Mouse (Mus musculus) heart, embryonic 16.5 days (tissue): ENCODE measurements around the gene Hoxa13. TPM values are rescaled to one million over a fixed set of nuclear protein-coding genes. Genes with fewer than 3 reads are reported as not detected.

Source experiments
- ATAC-seq: fragments of 200-750 bp; cut with Nextera tagmentation; replicated peaks from 2 replicates; pipeline ENCODE4 v1.8.0; 2017; ENCODE audit warnings: moderate number of reproducible peaks; ENCODE audit not compliant: insufficient read depth, low FRiP score; ENCODE audit errors: extremely low read depth
- H3K27ac ChIP-seq: fragments of 300-500 bp; sonication (generic); 2 replicates; pipeline ENCODE4 v1.5.1; 2014; ENCODE audit warnings: mild to moderate bottlenecking, low read length, control low read depth, moderate library complexity
- H3K27me3 ChIP-seq: fragments of 300-500 bp; sonication (generic); 2 replicates; pipeline ENCODE4 v1.6.1; 2014; ENCODE audit warnings: low read length, mixed read lengths; ENCODE audit not compliant: control insufficient read depth, insufficient read depth
- H3K36me3 ChIP-seq: fragments of 300-500 bp; sonication (generic); 2 replicates; pipeline ENCODE4 v1.6.1; 2014; ENCODE audit not compliant: control insufficient read depth, insufficient read depth
- H3K4me1 ChIP-seq: fragments of 300-500 bp; sonication (generic); 2 replicates; pipeline ENCODE4 v1.6.1; 2014; ENCODE audit warnings: low read length, mixed read lengths; ENCODE audit not compliant: control insufficient read depth, insufficient read depth
- H3K4me2 ChIP-seq: fragments of 300-500 bp; sonication (generic); 2 replicates; pipeline ENCODE4 v1.6.1; 2014; ENCODE audit warnings: low read depth, mild to moderate bottlenecking, control low read depth, low read length
- H3K4me3 ChIP-seq: fragments of 300-500 bp; sonication (generic); 2 replicates; pipeline ENCODE4 v1.5.1; 2014; ENCODE audit warnings: mild to moderate bottlenecking, control low read depth, low read length
- H3K9ac ChIP-seq: fragments of 300-500 bp; sonication (generic); 2 replicates; pipeline ENCODE4 v1.6.1; 2014; ENCODE audit warnings: low read length, control low read depth
- H3K9me3 ChIP-seq: fragments of 300-500 bp; sonication (generic); replicated peaks from 2 replicates; pipeline ENCODE4 v1.6.1; 2016; ENCODE audit warnings: low read length; ENCODE audit not compliant: control insufficient read depth
- WGBS: fragments of 180-500 bp; shearing (Covaris S2); extraction: QIAGEN DNeasy Blood & Tissue Kit; methylation state at CpG from one replicate; pipeline ENCODE4 v1.1.7; 2014; 5-methylcytosine and 5-hydroxymethylcytosine counted together
- polyA plus RNA-seq: library from polyadenylated mRNA; unstranded; fragments of >200 nt; fragmentation: Nextera tagmentation; extraction: Ambion mirVana; gene quantifications from 2 replicates; pipeline ENCODE4 v1.2.1, GENCODE M21; 2015

Gene Hoxa13
- polyA plus RNA-seq, 1 experiment from 2014 or later = not detected

GRCm38 (mm10) chr6:52216691-52217458, 43.8 kb downstream of the Hoxa13 start:
- 2% methylated on average over 60 of the region's 60 CpGs for WGBS
- no peaks in the 10 kb centered on the region for H3K36me3 ChIP-seq
- H3K9me3 ChIP-seq = no peaks in the 10 kb centered on the region

GRCm38 (mm10) chr6:52215771-52216535, 44.7 kb downstream of the Hoxa13 start:
- 5% methylated on average over 30 of the region's 30 CpGs for WGBS
- H3K4me2 ChIP-seq = no peak overlapping the region
- no peak for ATAC-seq

More at GRCm38 (mm10) chr6:52216691-52217458, 43.8 kb downstream of the Hoxa13 start:
- Histone ChIP-seq H3K4me1 (peaks cover 15% of the 10 kb centered on the region), H3K27me3 (peaks cover 98% of the 10 kb centered on the region), H3K4me2 (peak overlapping the region; percentile 53), H3K9ac (no peak overlapping the region), H3K4me3 (peak overlapping the region; percentile 42), H3K27ac (no peak overlapping the region)
- ATAC-seq = no peak

GRCm38 (mm10) chr6:52215070-52215469, 45.6 kb downstream of the Hoxa13 start:
- no peak overlapping the region for H3K9ac ChIP-seq
- 14% methylated on average over 3 of the region's 3 CpGs for WGBS
- no peaks in the 10 kb centered on the region for H3K36me3 ChIP-seq
- peaks cover 98% of the 10 kb centered on the region for H3K27me3 ChIP-seq
- ATAC-seq = no peak
- H3K4me2 ChIP-seq = no peak overlapping the region
- H3K4me3 ChIP-seq = no peak overlapping the region
- peaks cover 13% of the 10 kb centered on the region for H3K4me1 ChIP-seq
- H3K27ac ChIP-seq = no peak overlapping the region
- H3K9me3 ChIP-seq = no peaks in the 10 kb centered on the region

More at GRCm38 (mm10) chr6:52215771-52216535, 44.7 kb downstream of the Hoxa13 start:
- no peaks in the 10 kb centered on the region for H3K36me3 ChIP-seq
- no peak overlapping the region for H3K4me3 ChIP-seq
- H3K9me3 ChIP-seq = no peaks in the 10 kb centered on the region
- H3K27me3 ChIP-seq = peaks cover 99% of the 10 kb centered on the region
- peaks cover 13% of the 10 kb centered on the region for H3K4me1 ChIP-seq
- no peak overlapping the region for H3K9ac ChIP-seq
- H3K27ac ChIP-seq = no peak overlapping the region

- Histone ChIP-seq H3K27ac (no peak overlapping the region), H3K36me3 (no peaks in the 10 kb centered on the region), H3K27me3 (peaks cover 98% of the 10 kb centered on the region), H3K4me2 (no peak overlapping the region), H3K9me3 (no peaks in the 10 kb centered on the region), H3K9ac (no peak overlapping the region), H3K4me1 (peaks cover 13% of the 10 kb centered on the region), H3K4me3 (no peak overlapping the region)
- ATAC-seq = no peak
- WGBS = 19% methylated on average over 5 of the region's 5 CpGs
Observed at GRCm38 (mm10) chr6:52214271-52214670, 46.4 kb downstream of the Hoxa13 start.

- Histone ChIP-seq H3K9ac (no peak within 1 kb of the TSS), H3K4me2 (peak within 1 kb of the TSS; percentile 49), H3K9me3 (no peaks in the 10 kb centered on the region), H3K27ac (no peak within 1 kb of the TSS), H3K4me3 (peak within 1 kb of the TSS; percentile 39), H3K4me1 (peaks cover 13% of the 10 kb centered on the region), H3K27me3 (peaks cover 98% of the 10 kb centered on the region), H3K36me3 (no peaks in the 10 kb centered on the region)
- ATAC-seq = no peak
- WGBS = 6% methylated on average over 38 of the region's 38 CpGs
Observed at GRCm38 (mm10) chr6:52213119-52213986, 47.3 kb downstream of the Hoxa13 start, which contains the start of the genes Hoxa3 and Gm28308. Gene Hoxa3, minus strand, starts transcription at chr6:52213336. Gene Gm28308, minus strand, starts transcription at chr6:52213339.

GRCm38 (mm10) chr6:52212556-52213118, 48.0 kb downstream of the Hoxa13 start:
- Histone ChIP-seq H3K27me3 (peaks cover 97% of the 10 kb centered on the region), H3K9ac (no peak overlapping the region), H3K4me3 (peak overlapping the region; percentile 39), H3K4me2 (peak overlapping the region; percentile 49), H3K4me1 (peaks cover 13% of the 10 kb centered on the region), H3K9me3 (no peaks in the 10 kb centered on the region), H3K27ac (no peak overlapping the region), H3K36me3 (no peaks in the 10 kb centered on the region)
- no peak for ATAC-seq
- 3% methylated on average over 22 of the region's 22 CpGs for WGBS

GRCm38 (mm10) chr6:52211961-52212360, 48.7 kb downstream of the Hoxa13 start:
- no peaks in the 10 kb centered on the region for H3K36me3 ChIP-seq
- H3K4me1 ChIP-seq = peaks cover 7% of the 10 kb centered on the region
- H3K9ac ChIP-seq = no peak overlapping the region
- H3K9me3 ChIP-seq = no peaks in the 10 kb centered on the region
- H3K27ac ChIP-seq = no peak overlapping the region
- H3K4me3 ChIP-seq = peak overlapping the region; percentile 5
- ATAC-seq = no peak
- H3K27me3 ChIP-seq = peaks cover 97% of the 10 kb centered on the region
- H3K4me2 ChIP-seq = peak overlapping the region; percentile 35
- 4% methylated on average over 13 of the region's 13 CpGs for WGBS

GRCm38 (mm10) chr6:52211170-52211935, 49.3 kb downstream of the Hoxa13 start:
- peaks cover 96% of the 10 kb centered on the region for H3K27me3 ChIP-seq
- ATAC-seq = peak; percentile 64; the same call in 1 of the 2 replicates
- H3K9ac ChIP-seq = no peak overlapping the region
- H3K4me2 ChIP-seq = peak overlapping the region; percentile 35
- H3K36me3 ChIP-seq = no peaks in the 10 kb centered on the region
- H3K9me3 ChIP-seq = no peaks in the 10 kb centered on the region
- 1% methylated on average over 37 of the region's 37 CpGs for WGBS
- peak overlapping the region; percentile 5 for H3K4me3 ChIP-seq
- H3K4me1 ChIP-seq = peaks cover 4% of the 10 kb centered on the region
- H3K27ac ChIP-seq = no peak overlapping the region
